Mouse (Mus musculus) liver, postnatal 0 days (tissue): ENCODE results near the gene Lsmem1.

Source experiments
- CTCF ChIP-seq: sonication (generic); IDR thresholded peaks from 2 replicates; pipeline ENCODE4 v1.5.1; 2016; ENCODE audit warnings: antibody characterized with exemption, low read depth
- EP300 ChIP-seq: IDR thresholded peaks from 2 replicates; pipeline ENCODE4 v1.6.1; 2016; ENCODE audit warnings: antibody characterized with exemption, low read depth, mild to moderate bottlenecking

- no peak for TF ChIP-seq CTCF
- no peak for TF ChIP-seq EP300
These were observed 1.4 kb upstream of the Lsmem1 start for GRCm38 (mm10) chr12:40200484-40201235.
